Mouse (Mus musculus): ENCODE data around the gene St6galnac3.

St6galnac3 gene

DNA sequence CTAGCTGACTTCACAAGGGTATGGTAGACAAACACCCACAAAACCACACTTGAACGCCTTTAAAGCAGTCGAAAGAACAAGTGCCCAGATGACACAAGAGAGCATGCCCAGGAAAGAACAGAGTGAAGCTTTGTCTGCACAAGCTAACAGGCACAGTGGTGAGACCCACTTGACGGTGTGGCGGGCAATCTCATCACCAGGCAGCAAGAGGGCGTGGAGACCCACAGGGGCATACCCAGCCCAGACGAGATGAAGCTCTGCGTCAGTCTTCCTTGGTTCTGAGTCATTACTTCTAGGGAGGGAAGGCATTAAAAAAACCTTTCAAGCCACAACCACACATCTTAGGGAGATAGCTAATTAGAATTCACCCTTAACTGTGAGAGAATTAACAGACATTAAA lies 79.2 kb downstream of the St6galnac3 start:
- DNase-seq, result no peak

- DNase-seq, result no peak
These were observed 81.0 kb downstream of the St6galnac3 start for GRCm38 (mm10) chr3:153643822-153644519.

DNA sequence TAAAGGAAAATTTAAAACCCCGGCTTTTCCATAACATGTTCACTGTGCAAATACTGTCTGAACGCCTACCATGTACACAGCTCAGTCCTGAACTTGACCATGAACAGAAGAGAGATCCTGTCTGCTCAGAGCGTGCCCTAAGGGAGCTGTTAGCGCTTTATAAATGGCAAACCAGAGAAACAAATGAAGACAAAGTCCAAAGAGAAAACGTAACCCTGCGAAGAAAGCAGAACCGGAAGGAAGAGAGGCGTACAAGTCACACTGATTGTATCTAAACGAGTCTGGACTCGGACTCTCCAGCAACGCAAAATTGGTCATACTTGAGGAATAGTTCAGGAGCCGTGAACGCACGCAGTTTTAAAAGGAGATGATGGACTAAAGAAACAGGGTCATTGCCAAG lies 82.1 kb downstream of the St6galnac3 start:
- DNase-seq, result no peak

- DNase-seq, result no peak
These were observed 83.2 kb downstream of the St6galnac3 start for GRCm38 (mm10) chr3:153641805-153642204.

DNA sequence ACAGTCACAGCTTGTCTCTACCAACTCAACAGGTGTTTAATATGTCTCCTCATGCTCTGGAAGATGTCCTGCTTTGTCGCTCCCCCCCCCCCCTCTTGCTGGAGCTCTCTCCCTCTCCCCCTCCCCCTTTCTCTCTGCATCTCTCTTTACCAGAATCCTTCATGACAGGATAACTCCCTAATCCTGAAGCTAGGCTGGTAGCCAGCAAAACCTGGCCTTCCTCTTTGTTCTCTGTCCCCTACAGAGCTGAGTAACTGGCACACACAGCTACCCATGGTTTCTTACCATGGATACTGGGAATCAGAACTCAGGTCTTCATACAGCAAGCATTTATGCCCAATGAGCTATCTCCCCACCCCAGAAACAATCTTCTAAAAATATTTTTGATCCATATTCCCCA lies 87.6 kb downstream of the St6galnac3 start:
- peak; percentile 39 for DNase-seq

GRCm38 (mm10) chr3:153636804-153637153 lies 88.2 kb downstream of the St6galnac3 start:
- no peak for DNase-seq

- no peak for DNase-seq
These were observed 88.7 kb downstream of the St6galnac3 start for GRCm38 (mm10) chr3:153636094-153636803.

DNA sequence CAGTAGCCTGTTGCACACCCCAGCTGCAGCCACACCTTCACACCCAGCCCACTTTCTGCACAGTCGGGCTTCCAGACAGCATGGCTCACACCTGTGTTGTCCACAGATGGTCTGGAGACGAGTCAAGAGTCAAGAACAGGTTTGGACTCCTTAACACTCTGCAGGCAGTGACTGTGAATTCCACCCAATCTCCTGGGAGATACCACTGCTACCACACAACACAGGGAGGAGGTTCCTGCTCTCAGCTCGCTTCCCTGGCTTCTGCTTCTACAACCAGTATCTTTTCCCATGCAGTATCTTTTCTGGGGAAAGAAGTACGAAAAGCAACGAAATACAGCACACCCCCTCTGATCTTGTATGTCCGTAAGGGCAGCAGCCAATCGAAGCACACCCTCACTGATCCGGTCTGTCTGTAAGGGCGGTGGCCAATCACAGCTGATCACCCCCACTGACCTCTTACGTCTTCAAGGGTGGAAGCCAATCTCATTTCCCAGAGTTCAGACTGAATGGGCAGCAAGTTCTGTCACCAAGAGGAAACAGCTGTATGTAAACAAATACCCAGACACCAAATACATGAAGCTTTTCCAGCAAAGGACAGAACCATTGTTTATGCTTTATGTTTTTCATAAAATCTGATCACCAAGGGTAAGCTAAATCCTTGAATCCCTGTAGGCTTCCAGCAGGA lies 92.8 kb downstream of the St6galnac3 start:
- DNase-seq, result no peak

GRCm38 (mm10) chr3:153626237-153626636 lies 98.7 kb downstream of the St6galnac3 start:
- no peak for DNase-seq

DNA sequence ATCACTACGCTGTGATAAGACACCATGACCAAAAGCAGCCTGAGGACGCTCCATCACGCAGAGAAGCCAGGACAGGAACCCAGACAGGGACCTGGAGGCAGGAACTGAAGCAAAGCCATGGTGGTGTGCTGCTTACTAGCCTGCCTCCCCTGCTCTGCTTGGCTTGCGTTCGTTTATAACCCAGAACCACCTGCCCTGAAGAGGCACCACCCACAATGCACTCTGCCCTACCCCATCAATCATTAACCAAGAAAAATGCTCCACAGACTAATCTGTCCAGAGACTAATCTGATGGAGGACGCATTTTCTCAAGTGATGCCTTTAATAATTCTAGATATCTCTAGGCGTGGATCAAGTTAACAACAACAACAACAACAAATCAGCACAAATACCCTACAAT lies 106.0 kb downstream of the St6galnac3 start:
- no peak for DNase-seq

- DNase-seq, result no peak
These were observed 108.1 kb downstream of the St6galnac3 start for GRCm38 (mm10) chr3:153616849-153617248.

DNA sequence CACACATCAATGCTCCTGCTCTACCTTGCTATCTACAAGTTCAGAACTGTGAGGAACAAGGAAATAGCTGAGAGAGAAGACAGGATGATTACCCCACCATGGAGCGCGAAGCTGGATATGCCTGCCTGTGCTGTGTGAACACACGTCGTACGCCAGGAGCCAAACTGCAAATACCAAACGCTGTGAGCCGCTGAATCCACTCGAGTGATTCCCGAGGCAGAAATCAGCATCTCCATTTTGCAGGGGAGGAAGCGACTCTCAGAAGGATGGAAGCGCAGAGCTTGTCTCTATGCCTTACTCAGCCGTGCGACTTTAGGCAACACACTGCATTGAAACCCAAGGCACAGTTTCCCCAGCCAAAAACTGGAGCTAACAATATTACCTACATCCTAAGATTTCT lies 114.7 kb downstream of the St6galnac3 start:
- DNase-seq, result no peak

- peak; percentile 53 for DNase-seq
These were observed 118.6 kb downstream of the St6galnac3 start for GRCm38 (mm10) chr3:153606331-153606730.

DNA sequence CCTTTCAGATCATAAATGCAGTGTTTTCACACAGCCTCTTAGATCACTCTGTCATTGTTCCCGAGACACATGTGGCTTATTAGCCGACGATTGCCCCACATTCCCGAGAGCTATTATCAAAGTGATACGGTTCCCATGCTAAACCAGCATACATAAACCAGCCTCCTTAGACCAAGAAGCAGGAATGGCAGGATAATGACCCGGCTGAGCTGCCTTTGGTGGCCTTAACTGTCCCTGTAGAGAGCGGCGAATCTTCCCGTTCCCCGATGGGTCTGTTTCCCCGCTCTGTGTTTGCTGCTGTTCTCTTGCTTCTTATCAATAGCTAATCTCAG lies 119.2 kb downstream of the St6galnac3 start:
- no peak for DNase-seq

GRCm38 (mm10) chr3:153605089-153605766 lies 119.7 kb downstream of the St6galnac3 start:
- DNase-seq, result no peak

- no peak for DNase-seq
These were observed 125.8 kb downstream of the St6galnac3 start for GRCm38 (mm10) chr3:153599179-153599578.

DNA sequence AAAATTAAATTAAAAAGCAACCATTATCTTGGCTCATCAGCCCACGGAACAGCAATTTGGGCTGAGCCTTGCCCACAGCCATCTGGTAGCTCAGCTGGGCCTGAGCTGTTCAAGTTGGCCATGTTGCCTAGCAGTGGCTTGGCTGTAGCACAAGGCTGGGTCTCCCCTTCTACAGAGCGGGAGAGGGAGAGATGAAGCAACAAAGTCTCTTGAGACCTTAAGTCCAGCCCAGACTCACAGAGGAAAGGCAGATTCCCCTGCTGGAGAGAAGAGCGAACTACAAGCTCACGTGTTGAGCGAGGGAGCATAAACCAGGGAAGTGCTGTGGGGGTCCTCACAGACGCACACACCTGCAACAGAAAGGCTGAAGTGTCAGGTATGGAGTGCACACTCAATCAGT lies 126.3 kb downstream of the St6galnac3 start:
- peak; percentile 24 for DNase-seq

DNA sequence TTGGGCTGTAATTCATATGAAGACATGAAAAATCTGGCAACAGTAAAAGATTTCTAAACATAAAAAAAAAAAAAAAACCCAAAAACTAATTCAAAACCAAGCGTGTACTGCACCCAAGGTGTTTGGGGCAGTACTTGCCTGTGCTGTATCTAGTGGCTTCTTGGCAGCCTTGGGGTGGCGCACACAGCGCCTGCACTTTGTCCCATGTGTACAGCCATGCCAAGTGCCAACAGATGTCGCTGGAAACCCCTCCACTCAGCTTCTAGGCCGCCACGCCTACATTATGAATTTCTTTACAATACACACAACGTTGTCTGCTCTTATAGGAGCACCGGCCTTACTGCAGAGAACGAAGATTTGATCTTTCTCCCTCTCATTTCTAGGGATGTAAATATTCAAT lies 130.4 kb downstream of the St6galnac3 start:
- no peak for DNase-seq

GRCm38 (mm10) chr3:153593978-153594377 lies 131.0 kb downstream of the St6galnac3 start:
- no peak for DNase-seq

- DNase-seq, result no peak
These were observed 131.9 kb downstream of the St6galnac3 start for GRCm38 (mm10) chr3:153593103-153593502.

- DNase-seq, result no peak
These were observed 137.4 kb downstream of the St6galnac3 start for GRCm38 (mm10) chr3:153587594-153587993.

- no peak for DNase-seq
These were observed 140.1 kb downstream of the St6galnac3 start for GRCm38 (mm10) chr3:153584836-153585235.

GRCm38 (mm10) chr3:153582065-153582464 lies 142.9 kb downstream of the St6galnac3 start:
- no peak for DNase-seq

GRCm38 (mm10) chr3:153580625-153581024 lies 144.3 kb downstream of the St6galnac3 start:
- no peak for DNase-seq

Measured in cerebellum, adult 9-10 months (tissue).